ENCODE assay signal across 11 mouse cellular contexts in the genomic region with DNA sequence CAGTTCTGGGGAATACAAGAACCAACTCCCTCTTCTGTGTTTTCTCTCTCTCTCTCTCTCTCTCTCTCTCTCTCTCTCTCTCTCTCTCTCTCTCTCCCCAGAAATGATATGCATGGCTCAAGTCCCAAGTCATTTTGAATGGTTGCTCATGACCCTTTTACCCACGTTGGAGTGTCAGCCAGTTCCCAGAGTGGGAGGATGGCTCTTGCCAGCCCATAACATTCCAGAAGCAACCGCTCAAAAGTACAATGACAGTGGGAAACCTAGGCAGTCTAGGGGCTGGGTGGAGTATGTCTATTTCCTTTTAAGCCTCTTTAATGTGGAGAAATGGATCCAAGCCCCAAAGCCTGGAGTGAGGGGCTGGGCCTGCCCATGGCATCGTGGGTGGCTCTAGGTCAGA.
"Had no signal": no experiment of that assay in that cellular context is flagged by ENCODE, and none has a peak within 500 bp of the region (broad histone marks: within the 10 kb centered on the region; RNA-seq: fewer than 3 reads in every experiment).

No protein-coding gene starts in this region.

- H3K36me3 ChIP-seq: limb, embryonic 15.5 days; liver, embryonic 12.5 days had no signal

- ATAC-seq: liver, embryonic 12.5 days had no signal

- H3K9me3 ChIP-seq: limb, embryonic 15.5 days; liver, embryonic 12.5 days had no signal

- H3K4me1 ChIP-seq: limb, embryonic 15.5 days; liver, embryonic 12.5 days had no signal

- H3K4me2 ChIP-seq: limb, embryonic 15.5 days; liver, embryonic 12.5 days; lung, embryonic 14.5 days had no signal

- H3K27ac ChIP-seq: limb, embryonic 15.5 days; liver, embryonic 12.5 days; macrophage had no signal

- DNase-seq: kidney, adult 11 months; kidney, adult 9 months; kidney, postnatal 10 days; kidney, postnatal 4 days; lung, embryonic 14.5 days; lung, postnatal 10 days; thymus, postnatal 36 days had no signal

- H3K9ac ChIP-seq: limb, embryonic 15.5 days; liver, embryonic 12.5 days; lung, embryonic 14.5 days had no signal

- H3K27me3 ChIP-seq: limb, embryonic 15.5 days; liver, embryonic 12.5 days had no signal

- H3K4me3 ChIP-seq: layer of hippocampus, adult 2 months; limb, embryonic 15.5 days; liver, embryonic 12.5 days had no signal
